Mouse (Mus musculus): Measurements from ENCODE around the gene Rbmxl1.

DNA sequence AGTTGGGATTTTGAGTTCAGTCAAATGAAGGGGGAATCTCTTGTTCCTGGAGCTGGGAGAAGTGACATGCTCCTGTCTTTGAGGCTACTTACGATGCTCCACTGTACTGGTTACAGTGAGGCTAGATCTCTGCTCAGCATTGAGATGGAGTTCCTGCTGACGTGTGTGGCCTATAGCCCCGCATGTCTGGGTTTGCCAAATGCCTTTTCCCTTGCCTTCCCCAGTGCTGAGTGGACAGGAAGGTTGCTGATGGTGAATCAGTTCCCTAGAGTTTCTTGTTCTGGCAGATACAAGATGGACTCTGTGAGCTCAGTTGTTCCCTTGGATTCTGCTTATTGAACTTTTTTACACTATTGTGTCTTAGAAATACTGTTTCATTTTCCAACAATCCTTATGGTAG, 2.2 kb upstream of the Rbmxl1 start:
- TF ChIP-seq CTCF (IDR thresholded peaks at IDR 0.05; ENCODE audit: low read depth, low read length) (no peak), GATA1 (IDR thresholded peaks at IDR 0.05; ENCODE audit: borderline replicate concordance, low read length) (no peak), GATA2 (IDR thresholded peaks at IDR 0.05; ENCODE audit: borderline replicate concordance, low read depth, low read length) (no peak), POLR2AphosphoS5 (IDR thresholded peaks at IDR 0.05; ENCODE audit: insufficient replicate concordance, low read depth, low read length) (no peak), TAL1 (conservative IDR thresholded peaks at IDR 0.05; ENCODE audit: low read depth, low read length) (no peak)

All from G1E (cell line).